Mouse (Mus musculus) lung, adult 2 months (tissue): ENCODE measurements around the gene Brd9. TPM values are rescaled to one million over a fixed set of nuclear protein-coding genes. Genes with fewer than 3 reads are reported as not detected.

ENCODE experiments used
- DNase-seq: peaks from one replicate; pipeline ENCODE4 v3.0.0; 2022
- H3K4me1 ChIP-seq: fragments of 200-500 bp; 2 replicates; pipeline ENCODE4 v1.6.1; 2011; ENCODE audit warnings: low read length; ENCODE audit not compliant: control insufficient read depth, insufficient read depth
- H3K4me3 ChIP-seq: fragments of 200-500 bp; replicated peaks from 2 replicates; pipeline ENCODE3; 2011; ENCODE audit warnings: low read depth, mild to moderate bottlenecking, control low read depth, low read length; ENCODE audit errors: extremely low read depth
- CTCF ChIP-seq: fragments of 200-500 bp; IDR thresholded peaks from 2 replicates; pipeline ENCODE4 v1.5.1; 2011; ENCODE audit warnings: mild to moderate bottlenecking, low read length, control low read depth; ENCODE audit not compliant: insufficient read depth
- POLR2A ChIP-seq: fragments of 200-500 bp; IDR thresholded peaks from 2 replicates; pipeline ENCODE4 v1.6.1; 2011; ENCODE audit warnings: low read depth, mild to moderate bottlenecking, control low read depth, low read length, borderline replicate concordance; ENCODE audit errors: extremely low read depth
- WGBS: fragments of 180-500 bp; shearing (Covaris S2); methylation state at CpG from one replicate; pipeline ENCODE4 v1.1.7; 2018; 5-methylcytosine and 5-hydroxymethylcytosine counted together
- polyA plus RNA-seq: library from polyadenylated mRNA; depleted of rRNA; stranded (reverse); fragments of >200 nt; gene quantifications from 2 replicates; pipeline ENCODE4 v1.2.3, GENCODE M21; 2012; rRNA removed

The Brd9 gene
- polyA plus RNA-seq = 24.3 and 36.3 TPM in 2 replicates

DNA sequence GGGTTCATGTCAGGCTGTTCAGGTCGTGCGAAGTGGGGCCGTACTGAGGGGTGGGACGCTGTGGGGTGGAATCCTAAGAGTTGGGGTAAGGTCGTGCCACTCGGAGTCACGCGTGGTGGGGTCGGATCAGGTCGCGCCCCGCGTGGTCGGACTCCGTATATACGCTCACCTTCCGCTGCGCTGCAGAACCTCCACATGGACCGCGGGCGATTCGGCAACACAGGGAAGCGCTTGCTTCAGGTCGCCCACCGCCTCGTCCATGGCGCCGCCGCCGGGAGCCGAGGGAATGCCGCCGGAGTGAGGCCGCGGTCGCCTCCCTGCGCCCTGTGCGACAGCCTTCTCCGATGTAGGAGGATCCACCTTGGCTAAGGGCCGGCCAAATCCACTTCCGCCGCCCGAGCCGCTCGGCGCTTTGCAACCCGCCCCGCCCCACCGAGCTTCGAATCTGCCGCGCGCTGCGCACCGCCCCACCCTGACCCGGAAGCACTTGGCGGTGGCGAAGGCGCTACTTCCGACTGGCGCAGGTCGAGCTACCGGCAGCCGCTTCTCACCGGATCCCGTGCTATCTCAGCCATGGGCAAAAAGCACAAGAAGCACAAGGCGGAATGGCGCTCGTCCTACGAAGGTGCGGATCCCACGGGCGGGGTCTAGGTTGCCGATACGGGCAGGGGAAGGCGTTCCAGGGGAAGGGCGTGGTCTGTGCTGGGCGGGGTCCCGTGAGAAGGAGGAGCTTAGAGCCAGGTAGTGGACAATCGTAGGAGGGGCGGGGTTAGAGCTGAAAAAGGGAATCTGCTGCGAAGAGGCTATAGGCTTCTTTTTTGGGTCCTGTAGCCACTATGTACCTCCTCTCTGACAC, at the start of gene Brd9, which contains the start of gene Trip13:
Gene Brd9, plus strand, starts transcription at position 491 of the 856 bp plus-strand sequence.
Gene Trip13, minus strand, starts transcription at position 464 of the 856 bp plus-strand sequence.
- TF ChIP-seq CTCF = no peak
- TF ChIP-seq POLR2A = peak; percentile 71; the same call in 1 of the 2 replicates
- under 1% methylated on average over 82 of the region's 82 CpGs for WGBS
- DNase-seq = peak; percentile 96
- peaks cover 3% of the 10 kb centered on the region; the same call in 1 of the 2 replicates for H3K4me1 ChIP-seq
- peak within 1 kb of the TSS; percentile 93 for H3K4me3 ChIP-seq

DNA sequence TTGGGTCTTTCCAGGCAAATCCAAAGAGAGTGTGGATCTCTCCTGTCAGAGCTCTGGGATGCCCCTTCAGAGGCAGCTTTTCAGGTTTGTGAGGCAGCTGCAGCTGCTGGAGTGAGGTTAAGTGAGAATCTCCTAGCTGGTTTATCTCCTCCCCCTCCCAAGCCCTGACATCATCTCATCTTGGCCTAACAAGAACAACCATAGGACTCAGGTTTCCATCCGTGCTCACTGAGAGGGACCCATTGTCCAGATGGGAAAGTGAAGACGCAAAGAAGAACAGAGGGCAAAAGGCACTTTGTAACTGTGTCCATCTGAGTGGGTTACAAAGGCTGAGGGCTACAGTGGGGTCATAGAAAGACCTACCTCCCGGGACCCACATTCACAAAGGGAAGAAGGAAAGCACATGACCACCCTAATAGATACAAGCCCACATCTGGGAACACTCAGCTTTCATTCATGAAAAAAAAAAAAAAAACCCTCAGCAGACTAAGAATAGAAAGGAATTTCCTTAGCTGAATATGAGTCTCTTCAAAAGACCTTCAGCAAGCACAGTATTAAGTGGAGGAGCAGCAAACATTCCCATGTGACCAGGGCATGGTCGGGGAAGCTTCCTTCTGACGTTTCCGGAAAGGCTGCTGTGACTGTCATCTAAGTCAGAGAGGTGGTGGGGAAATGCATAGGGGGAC, 45.0 kb upstream of the Brd9 start:
- WGBS = 22% methylated on average over 6 of the region's 6 CpGs
- TF ChIP-seq CTCF (no peak), POLR2A (no peak)
- no peak for DNase-seq
- no peak overlapping the region for H3K4me3 ChIP-seq
- H3K4me1 ChIP-seq = 0 out of 2 replicates have a peak, but pooled peaks cover 6% of the 10 kb centered on the region

DNA sequence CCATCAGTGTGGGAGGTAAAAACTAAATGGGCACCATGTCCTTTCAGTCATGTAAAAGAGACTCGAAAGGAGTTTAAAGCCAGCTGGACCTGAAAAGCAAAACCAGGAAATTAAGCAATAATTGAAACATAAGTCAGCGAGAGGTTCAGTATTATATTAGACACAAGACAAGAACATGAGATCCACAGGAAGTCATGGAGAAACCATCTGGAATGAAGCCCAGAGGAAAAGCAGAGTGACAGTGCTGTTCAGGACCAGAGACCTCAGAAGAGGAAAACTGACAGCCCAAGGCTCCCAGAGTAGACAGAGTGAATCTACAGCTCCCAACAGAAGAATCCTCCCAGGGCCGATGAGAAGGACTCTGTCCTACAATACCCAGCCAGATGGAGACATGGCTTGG, 40.0 kb upstream of the Brd9 start:
- DNase-seq = no peak
- TF ChIP-seq POLR2A (no peak), CTCF (no peak)
- Histone ChIP-seq H3K4me3 (no peak overlapping the region), H3K4me1 (0 out of 2 replicates have a peak, but pooled peaks cover 1% of the 10 kb centered on the region)
- 37% methylated on average over 3 of the region's 3 CpGs for WGBS

DNA sequence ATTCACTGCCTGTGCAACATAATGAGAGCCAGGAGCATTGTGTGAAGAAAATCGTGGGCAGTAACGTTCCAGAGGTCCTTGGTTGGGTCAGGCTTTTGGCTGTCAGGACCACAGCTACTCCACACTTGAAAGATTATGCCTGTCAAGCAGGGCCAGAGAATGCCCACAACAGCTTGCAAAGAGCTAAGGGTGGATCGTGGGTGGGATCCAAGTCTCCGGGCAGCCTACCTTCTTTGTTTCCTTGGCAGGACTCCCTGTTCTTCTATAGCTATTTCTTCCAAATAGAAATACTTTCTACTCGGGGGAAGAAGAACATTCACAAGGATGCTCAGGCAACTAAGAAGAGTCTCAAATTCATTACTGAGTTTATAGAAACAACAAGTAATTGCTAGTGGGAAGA, 30.5 kb upstream of the Brd9 start:
- Histone ChIP-seq H3K4me1 (no peaks in the 10 kb centered on the region), H3K4me3 (no peak overlapping the region)
- 80% methylated on average over 5 of the region's 5 CpGs for WGBS
- no peak for DNase-seq
- TF ChIP-seq POLR2A (no peak), CTCF (no peak)

DNA sequence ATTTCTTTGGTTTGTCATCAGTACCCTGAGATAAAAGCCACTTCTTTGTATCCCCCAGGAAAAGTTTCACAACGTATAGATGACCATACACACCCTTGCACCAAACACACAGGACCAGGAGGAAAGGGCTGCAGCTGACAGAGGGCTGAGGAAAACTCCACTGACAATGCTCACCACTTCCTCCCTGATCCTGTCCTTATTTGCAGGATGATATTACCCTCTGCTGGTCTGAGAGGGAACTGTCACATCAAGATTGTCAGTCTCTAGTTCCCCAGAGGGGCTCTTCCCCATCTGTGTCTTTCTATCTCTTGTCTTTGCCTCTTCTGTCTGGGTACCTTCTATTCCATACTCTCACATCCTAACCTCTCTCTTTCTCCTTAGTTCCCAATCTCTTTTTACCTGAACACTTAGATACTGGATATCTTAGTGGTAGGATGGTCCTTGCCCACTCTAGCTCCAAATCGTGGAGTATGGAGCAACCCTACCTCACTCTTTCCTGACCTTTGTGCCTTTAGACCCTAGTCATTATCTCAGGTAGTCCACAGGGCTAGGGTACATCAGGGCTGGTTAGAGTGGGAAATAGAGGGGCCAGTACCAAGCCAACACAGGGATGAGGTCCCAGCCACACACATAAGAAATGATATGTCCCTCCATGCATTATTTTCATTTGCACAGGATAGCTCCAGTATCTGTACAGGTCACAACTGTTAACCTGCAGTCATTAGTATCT, 29.8 kb upstream of the Brd9 start:
- TF ChIP-seq POLR2A (no peak), CTCF (peak; percentile 55)
- 58% methylated on average over 2 of the region's 2 CpGs for WGBS
- H3K4me3 ChIP-seq = no peak overlapping the region
- no peak for DNase-seq
- no peaks in the 10 kb centered on the region for H3K4me1 ChIP-seq

DNA sequence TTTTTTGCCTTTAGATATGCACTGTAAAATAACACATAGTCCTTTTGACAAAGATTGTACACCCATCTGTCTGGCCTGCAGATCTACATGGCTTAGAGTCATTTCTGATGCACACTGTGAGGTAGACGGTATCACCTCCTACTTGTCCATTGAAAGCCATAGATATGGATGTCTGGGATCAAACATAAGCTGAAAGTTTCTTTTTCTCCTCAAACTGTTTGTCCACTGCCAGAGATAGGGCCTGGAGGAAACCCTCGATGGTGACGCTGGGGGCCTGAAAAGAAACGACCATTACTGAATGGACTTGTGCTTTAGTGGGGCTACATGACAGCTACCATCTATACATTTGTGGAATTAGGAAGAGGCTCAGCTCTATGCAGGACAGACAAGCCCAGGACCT, 24.5 kb upstream of the Brd9 start:
- no peak for DNase-seq
- no peaks in the 10 kb centered on the region for H3K4me1 ChIP-seq
- WGBS = 94% methylated on average over 4 of the region's 4 CpGs
- no peak for TF ChIP-seq POLR2A
- no peak for TF ChIP-seq CTCF
- H3K4me3 ChIP-seq = no peak overlapping the region

DNA sequence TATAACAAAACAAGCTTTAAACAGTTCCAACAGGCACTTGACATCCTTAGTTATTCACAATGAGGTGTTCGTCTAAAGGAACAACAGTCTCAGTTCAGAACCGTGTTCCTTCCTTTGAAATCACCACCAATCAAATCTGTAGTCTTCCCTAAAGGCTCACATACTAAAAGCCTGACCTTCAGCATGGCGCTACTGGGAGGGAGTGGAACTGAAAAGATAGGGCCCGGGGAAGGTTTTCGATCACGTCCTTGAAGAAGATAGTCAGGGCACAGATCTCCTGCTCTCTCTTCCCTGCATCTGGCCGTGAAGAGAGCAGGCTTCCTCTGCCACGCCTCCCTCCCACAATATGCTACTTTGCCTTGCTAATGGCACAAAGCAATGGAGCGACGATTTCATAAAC, 5.4 kb upstream of the Brd9 start:
- WGBS = 92% methylated on average over 10 of the region's 10 CpGs
- TF ChIP-seq POLR2A = no peak
- TF ChIP-seq CTCF = no peak
- H3K4me1 ChIP-seq = no peaks in the 10 kb centered on the region; the same call in 1 of the 2 replicates
- DNase-seq = no peak
- H3K4me3 ChIP-seq = no peak overlapping the region

DNA sequence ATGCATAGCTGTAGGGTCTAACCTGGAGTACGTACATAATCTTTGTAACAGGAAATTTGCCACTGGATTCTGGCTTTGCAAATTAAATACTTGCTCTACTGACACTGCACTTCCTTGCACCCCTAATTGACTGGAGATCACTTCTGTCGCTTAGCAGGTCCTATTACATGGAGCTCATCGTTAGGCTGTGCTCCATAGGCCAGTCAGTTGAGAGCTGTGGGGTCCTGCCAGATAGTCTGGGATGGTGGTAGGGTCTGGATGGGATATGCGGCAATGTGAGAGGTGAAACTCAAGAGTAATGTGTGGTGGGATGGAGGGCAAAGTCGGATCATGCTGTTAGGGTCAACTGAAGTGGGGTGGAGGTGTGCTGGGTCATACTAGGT, 682 bp upstream of the Brd9 start:
- 10% methylated on average over 5 of the region's 5 CpGs for WGBS
- H3K4me3 ChIP-seq = peak overlapping the region; percentile 93

DNA sequence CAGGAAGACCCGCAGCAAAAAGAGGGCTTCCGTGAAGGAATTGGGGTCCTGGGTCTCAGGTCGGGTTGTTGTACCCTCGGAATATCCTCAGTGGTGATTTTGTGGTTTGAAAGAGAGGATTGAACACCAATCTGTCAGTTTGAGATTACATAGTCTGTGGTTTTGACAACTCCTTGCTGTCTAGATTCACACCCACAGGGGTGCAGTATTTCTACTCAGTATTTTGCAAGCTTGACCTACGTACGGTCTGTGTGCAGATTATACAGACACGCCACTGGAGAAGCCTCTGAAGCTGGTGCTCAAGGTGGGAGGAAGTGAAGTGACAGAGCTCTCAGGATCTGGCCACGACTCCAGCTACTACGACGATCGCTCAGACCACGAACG, 558 bp downstream of the Brd9 start:
- H3K4me1 ChIP-seq = peaks cover 3% of the 10 kb centered on the region; the same call in 1 of the 2 replicates
- TF ChIP-seq CTCF = no peak
- no peak for TF ChIP-seq POLR2A
- WGBS = 20% methylated on average over 13 of the region's 13 CpGs
- H3K4me3 ChIP-seq = peak overlapping the region; percentile 93
- DNase-seq = no peak

More for the DNA sequence above, 682 bp upstream of the Brd9 start:
- H3K4me1 ChIP-seq = peaks cover 3% of the 10 kb centered on the region; the same call in 1 of the 2 replicates
- DNase-seq = no peak
- TF ChIP-seq CTCF (no peak), POLR2A (no peak)

DNA sequence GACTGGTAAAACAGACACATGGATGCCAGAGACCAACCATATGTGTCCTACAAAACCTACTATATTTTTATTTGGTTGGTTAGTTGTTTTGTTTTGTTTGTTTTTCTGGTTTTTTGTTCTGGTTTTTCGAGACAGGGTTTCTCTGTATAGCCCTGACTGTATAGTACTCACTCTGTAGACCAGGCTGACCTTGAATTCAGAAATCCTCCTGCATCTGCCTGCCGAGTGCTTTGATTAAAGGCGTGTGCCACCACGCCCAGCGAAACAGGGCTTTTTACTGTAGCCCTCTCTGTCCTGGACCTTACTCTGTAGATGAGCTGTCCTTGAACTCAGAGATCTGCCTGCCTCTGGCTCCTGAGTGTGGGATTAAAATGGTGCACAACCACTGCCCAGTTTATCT, 1.5 kb downstream of the Brd9 start:
- WGBS = 95% methylated on average over 5 of the region's 5 CpGs
- no peak overlapping the region for H3K4me3 ChIP-seq
- DNase-seq = no peak
- H3K4me1 ChIP-seq = peaks cover 3% of the 10 kb centered on the region; the same call in 1 of the 2 replicates
- TF ChIP-seq CTCF = no peak
- TF ChIP-seq POLR2A = no peak
